In the genomic region with DNA sequence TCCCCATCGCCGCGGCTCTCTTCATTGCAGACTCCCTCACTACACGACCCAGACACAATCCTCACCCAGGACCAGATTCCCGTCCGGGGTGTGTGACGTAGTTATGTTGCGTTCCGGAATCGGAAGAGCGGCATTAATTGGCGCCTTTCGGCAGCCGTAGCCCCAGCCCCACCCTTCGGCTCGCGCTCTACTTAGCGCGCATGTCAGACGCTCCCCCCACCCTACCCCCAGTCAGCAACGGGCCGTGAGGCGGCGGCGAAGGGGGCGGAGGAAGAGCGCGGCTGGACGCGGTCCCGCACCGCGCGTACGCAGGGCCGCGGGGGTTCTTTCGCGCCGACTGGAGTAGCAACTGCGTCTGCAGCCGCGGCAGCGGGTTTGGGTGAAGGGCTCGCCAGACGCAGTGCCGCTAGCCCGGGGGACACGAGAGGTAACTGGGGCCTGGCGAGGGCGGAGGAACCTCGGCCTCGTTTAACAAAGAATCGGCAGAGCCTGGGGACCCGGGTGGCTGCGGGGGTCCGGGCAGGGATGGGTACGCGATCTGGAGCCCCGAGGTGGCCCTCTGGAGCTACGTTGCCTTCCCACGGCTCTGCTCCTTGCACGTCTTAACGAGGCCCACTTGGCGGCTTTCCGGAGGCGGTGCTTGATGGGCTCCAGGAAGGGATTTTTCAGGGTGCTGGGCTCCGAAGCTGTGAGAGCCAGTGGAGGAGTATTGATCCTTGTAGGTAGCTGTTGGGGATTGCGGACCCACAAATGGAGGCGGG, we compare ENCODE assay signal across 8 mouse cellular contexts. TPM values are rescaled to one million over a fixed set of nuclear protein-coding genes. Genes with fewer than 3 reads are reported as not detected.
A peak's percentile ranks its signal among the peaks of the same experiment; 100 is the strongest.
DNase-seq lines count a peak whose midpoint lies in the region; ATAC-seq and TF ChIP-seq lines count a peak whose summit lies in the region.

A gene (plus strand): TSS at position 197 of the 761 bp plus-strand sequence.

- H3K36me3 ChIP-seq in CH12.LX (replicated peaks in 1 of 2; ENCODE audit: control insufficient read depth in 1 of 2, insufficient read depth in 1 of 2, low read length in 1 of 2): peaks cover 12 to 46% of the 10 kb centered on the region in 2 experiments
- no peaks in the 10 kb centered on the region for H3K36me3 ChIP-seq in forebrain, embryonic 11.5 days (ENCODE audit: control insufficient read depth, insufficient read depth, low read length)
- H3K36me3 ChIP-seq in heart, embryonic 16.5 days (ENCODE audit: control insufficient read depth, insufficient read depth): peaks cover 1% of the 10 kb centered on the region
- H3K36me3 ChIP-seq in liver, embryonic 15.5 days (replicated peaks): peaks cover 15% of the 10 kb centered on the region
- H3K36me3 ChIP-seq in neural tube, embryonic 12.5 days: peaks cover 15% of the 10 kb centered on the region

- TF ChIP-seq POLR2A in CH12.LX (IDR thresholded peaks at IDR 0.05; ENCODE audit: low read depth, low read length): peak; percentile 78; the same call in 1 of the 2 replicates

- peak; percentile 97 for DNase-seq in CH12.LX (ENCODE audit: extremely low read depth)
- DNase-seq in c-Kit-positive CD71-positive TER-119-negative erythroid progenitor cells, embryonic 14.5 days (ENCODE audit: low read depth): peak; percentile 92
- DNase-seq in forebrain, embryonic 11.5 days (ENCODE audit: low spot score): peak; percentile 95
- peak; percentile 94 to 95 for DNase-seq in kidney, postnatal 36 days
- DNase-seq in telencephalon, adult 2 months (ENCODE audit: low read depth, low spot score): peak; percentile 99

- in situ Hi-C loops in CH12.LX (cut with MboI; ENCODE audit: low pct_ligation_motif_present, low pct_unique_long_range_greater_than_20kb, low sequenced_read_pairs): no loop called here

- ATAC-seq in forebrain, embryonic 11.5 days (replicated peaks; ENCODE audit: low FRiP score): peak; percentile 94
- ATAC-seq in heart, embryonic 16.5 days (replicated peaks; ENCODE audit: extremely low read depth, insufficient read depth, low FRiP score): peak; percentile 89
- peak; percentile 89 for ATAC-seq in liver, embryonic 15.5 days (ENCODE audit: insufficient read depth)
- peak; percentile 94 for ATAC-seq in neural tube, embryonic 12.5 days (ENCODE audit: low FRiP score, low read depth)

- peak within 1 kb of the TSS; percentile 81 for H3K27ac ChIP-seq in CH12.LX (ENCODE audit: insufficient read depth, low read depth)
- H3K27ac ChIP-seq in forebrain, embryonic 11.5 days (ENCODE audit: low read depth, low read length): peak within 1 kb of the TSS; percentile 94
- peak within 1 kb of the TSS; percentile 98 for H3K27ac ChIP-seq in heart, embryonic 16.5 days (ENCODE audit: low read length)
- peak within 1 kb of the TSS; percentile 100 for H3K27ac ChIP-seq in liver, embryonic 15.5 days (replicated peaks)
- peak within 1 kb of the TSS; percentile 88 for H3K27ac ChIP-seq in neural tube, embryonic 12.5 days

- peak within 1 kb of the TSS; percentile 93 to 97 (median 93) for H3K4me3 ChIP-seq in CH12.LX (replicated peaks in 1 of 3; ENCODE audit: low read depth in 2 of 3, low read length in 2 of 3, poor library complexity in 1 of 3)
- peak within 1 kb of the TSS; percentile 98 for H3K4me3 ChIP-seq in forebrain, embryonic 11.5 days (ENCODE audit: low read depth, low read length)
- H3K4me3 ChIP-seq in heart, embryonic 16.5 days (ENCODE audit: low read length): peak within 1 kb of the TSS; percentile 99
- peak within 1 kb of the TSS; percentile 99 for H3K4me3 ChIP-seq in liver, embryonic 15.5 days (replicated peaks)
- H3K4me3 ChIP-seq in neural tube, embryonic 12.5 days: peak within 1 kb of the TSS; percentile 91

- H3K27me3 ChIP-seq in CH12.LX (replicated peaks): no peaks in the 10 kb centered on the region
- H3K27me3 ChIP-seq in forebrain, embryonic 11.5 days (ENCODE audit: control insufficient read depth, insufficient read depth, low read length): no peaks in the 10 kb centered on the region
- no peaks in the 10 kb centered on the region for H3K27me3 ChIP-seq in heart, embryonic 16.5 days (ENCODE audit: control insufficient read depth, insufficient read depth, low read length)
- no peaks in the 10 kb centered on the region for H3K27me3 ChIP-seq in liver, embryonic 15.5 days
- H3K27me3 ChIP-seq in neural tube, embryonic 12.5 days (replicated peaks): no peaks in the 10 kb centered on the region

- dilution Hi-C loops in CH12.LX (cut with MboI; ENCODE audit: extremely low pct_ligation_motif_present, extremely low pct_unique_long_range_greater_than_20kb, low sequenced_read_pairs): no loop called here

- H3K79me2 ChIP-seq in CH12.LX (replicated peaks; ENCODE audit: control insufficient read depth, extremely low read depth, insufficient read depth, poor library complexity, severe bottlenecking): peaks cover 85% of the 10 kb centered on the region

- TF ChIP-seq CTCF in CH12.LX (conservative IDR thresholded peaks at IDR 0.05 in 1 of 2, IDR thresholded peaks at IDR 0.05 in 1 of 2; ENCODE audit: low read depth in 2 of 2, low read length in 2 of 2): no peak

- peak within 1 kb of the TSS; percentile 95 for H3K9ac ChIP-seq in CH12.LX (ENCODE audit: insufficient read depth, low read depth)
- H3K9ac ChIP-seq in forebrain, embryonic 11.5 days (ENCODE audit: low read length): peak within 1 kb of the TSS; percentile 92
- H3K9ac ChIP-seq in heart, embryonic 16.5 days (ENCODE audit: low read length): peak within 1 kb of the TSS; percentile 99
- peak within 1 kb of the TSS; percentile 99 for H3K9ac ChIP-seq in liver, embryonic 15.5 days
- H3K9ac ChIP-seq in neural tube, embryonic 12.5 days: peak within 1 kb of the TSS; percentile 87

- no peaks in the 10 kb centered on the region for H3K9me3 ChIP-seq in CH12.LX (replicated peaks; ENCODE audit: low read length)
- no peaks in the 10 kb centered on the region for H3K9me3 ChIP-seq in forebrain, embryonic 11.5 days (ENCODE audit: control insufficient read depth, low read length)
- H3K9me3 ChIP-seq in heart, embryonic 16.5 days (replicated peaks; ENCODE audit: control insufficient read depth, low read length): no peaks in the 10 kb centered on the region
- H3K9me3 ChIP-seq in liver, embryonic 15.5 days (replicated peaks): no peaks in the 10 kb centered on the region
- H3K9me3 ChIP-seq in neural tube, embryonic 12.5 days: no peaks in the 10 kb centered on the region

- WGBS in forebrain, embryonic 11.5 days: under 1% methylated on average over 70 of the region's 70 CpGs
- under 1% methylated on average over 70 of the region's 70 CpGs for WGBS in heart, embryonic 16.5 days
- under 1% methylated on average over 70 of the region's 70 CpGs for WGBS in liver, embryonic 15.5 days (ENCODE audit: insufficient replicate concordance)
- WGBS in neural tube, embryonic 12.5 days: under 1% methylated on average over 70 of the region's 70 CpGs

- H3K4me1 ChIP-seq in CH12.LX (ENCODE audit: control insufficient read depth in 1 of 2, insufficient read depth in 2 of 2): peaks cover 8 to 63% of the 10 kb centered on the region in 2 experiments
- peaks cover 7% of the 10 kb centered on the region; the same call in 1 of the 2 replicates for H3K4me1 ChIP-seq in forebrain, embryonic 11.5 days (replicated peaks; ENCODE audit: control insufficient read depth, insufficient read depth, low read length)
- peaks cover 33% of the 10 kb centered on the region for H3K4me1 ChIP-seq in heart, embryonic 16.5 days (ENCODE audit: control insufficient read depth, insufficient read depth, low read length)
- H3K4me1 ChIP-seq in liver, embryonic 15.5 days (replicated peaks): peaks cover 40% of the 10 kb centered on the region
- peaks cover 23% of the 10 kb centered on the region for H3K4me1 ChIP-seq in neural tube, embryonic 12.5 days

- peak within 1 kb of the TSS; percentile 98 for H3K4me2 ChIP-seq in CH12.LX (ENCODE audit: insufficient read depth, low read depth, poor library complexity, severe bottlenecking)
- H3K4me2 ChIP-seq in forebrain, embryonic 11.5 days (ENCODE audit: low read depth, low read length, severe bottlenecking): peak within 1 kb of the TSS; percentile 74
- H3K4me2 ChIP-seq in heart, embryonic 16.5 days (ENCODE audit: low read depth, low read length): peak within 1 kb of the TSS; percentile 82
- H3K4me2 ChIP-seq in liver, embryonic 15.5 days: peak within 1 kb of the TSS; percentile 81
- peak within 1 kb of the TSS; percentile 76 for H3K4me2 ChIP-seq in neural tube, embryonic 12.5 days (replicated peaks)

- TF ChIP-seq RAD21 in CH12.LX (IDR thresholded peaks at IDR 0.05; ENCODE audit: low read depth, low read length): no peak

- TF ChIP-seq EP300 in CH12.LX (IDR thresholded peaks at IDR 0.05; ENCODE audit: low read length): no peak

TF ChIP-seq in CH12.LX, 34 proteins besides CTCF, POLR2A, EP300 and RAD21 (continues in another document):
- TF ChIP-seq ETS1 (conservative IDR thresholded peaks at IDR 0.05; ENCODE audit: low read depth, low read length) (peak; percentile 25; the same call in 1 of the 2 replicates), RCOR1 (conservative IDR thresholded peaks at IDR 0.05; ENCODE audit: low read depth, low read length) (no peak), ZNF384 (IDR thresholded peaks at IDR 0.05; ENCODE audit: low read depth, low read length) (no peak), UBTF (IDR thresholded peaks at IDR 0.05; ENCODE audit: low read depth, low read length) (peak; percentile 80; the same call in 1 of the 2 replicates), IRF4 (IDR thresholded peaks at IDR 0.05; ENCODE audit: low read depth, low read length) (peak; percentile 51; the same call in 1 of the 2 replicates), ZKSCAN1 (IDR thresholded peaks at IDR 0.05; ENCODE audit: borderline replicate concordance, low read depth, low read length) (no peak), TBP (conservative IDR thresholded peaks at IDR 0.05; ENCODE audit: low read depth, low read length) (0 out of 2 replicates have a peak, but pooled peaks have one; percentile 74), POLR2AphosphoS2 (IDR thresholded peaks at IDR 0.05; ENCODE audit: low read depth, low read length) (peak; percentile 90; the same call in 1 of the 2 replicates), MEF2A (IDR thresholded peaks at IDR 0.05; ENCODE audit: borderline replicate concordance, low read depth, low read length) (peak; percentile 69), HCFC1 (IDR thresholded peaks at IDR 0.05; ENCODE audit: low read depth, low read length) (peak; percentile 81), JUND (conservative IDR thresholded peaks at IDR 0.05; ENCODE audit: low read depth, low read length) (no peak), JUN (IDR thresholded peaks at IDR 0.05; ENCODE audit: insufficient read depth, low read depth, low read length) (0 out of 2 replicates have a peak, but pooled peaks have one; percentile 1)

RNA-seq across cellular contexts. Expression of the gene that starts here (rescaled TPM):
- total RNA-seq in CH12.LX (2012; rRNA removed): 63.8 and 69.0 TPM in 2 replicates
- total RNA-seq in CH12.LX (2014; rRNA removed): 65.3 and 65.5 TPM in 2 replicates
- 89.1 and 94.6 TPM in 2 replicates for polyA plus RNA-seq in CH12.LX (2012; ENCODE audit: insufficient read length, low read depth)
- 109 and 111 TPM in 2 replicates for polyA plus RNA-seq in forebrain, embryonic 11.5 days (2014; fragmentation: Nextera tagmentation; extraction: Ambion mirVana)
- polyA plus RNA-seq in heart, embryonic 16.5 days (2015; fragmentation: Nextera tagmentation; extraction: Ambion mirVana): 46.5 and 47.2 TPM in 2 replicates
- 21.3 and 22.4 TPM in 2 replicates for polyA plus RNA-seq in liver, embryonic 15.5 days (2015; fragmentation: Nextera tagmentation; extraction: Ambion mirVana)
- 108 and 113 TPM in 2 replicates for polyA plus RNA-seq in neural tube, embryonic 12.5 days (2016; fragmentation: Nextera tagmentation; extraction: Ambion mirVana)

Comparison
In these comparisons a context has a peak if more than half of its experiments do, and no peak if none do; other contexts are left out.
1. Peak in every context shown above with its lines: DNase-seq, ATAC-seq, H3K4me3 ChIP-seq and H3K27ac ChIP-seq.